Mouse (Mus musculus): ENCODE measurements around the gene Zfp324.

Zfp324 gene

GRCm38 (mm10) chr7:12966104-12966845, 637 bp downstream of the Zfp324 start:
- DNase-seq (ENCODE audit: low read depth, low spot score), result peak; percentile 35

- DNase-seq (ENCODE audit: low read depth, low spot score), result no peak
These were observed 5.3 kb downstream of the Zfp324 start for GRCm38 (mm10) chr7:12970906-12971305.

DNA sequence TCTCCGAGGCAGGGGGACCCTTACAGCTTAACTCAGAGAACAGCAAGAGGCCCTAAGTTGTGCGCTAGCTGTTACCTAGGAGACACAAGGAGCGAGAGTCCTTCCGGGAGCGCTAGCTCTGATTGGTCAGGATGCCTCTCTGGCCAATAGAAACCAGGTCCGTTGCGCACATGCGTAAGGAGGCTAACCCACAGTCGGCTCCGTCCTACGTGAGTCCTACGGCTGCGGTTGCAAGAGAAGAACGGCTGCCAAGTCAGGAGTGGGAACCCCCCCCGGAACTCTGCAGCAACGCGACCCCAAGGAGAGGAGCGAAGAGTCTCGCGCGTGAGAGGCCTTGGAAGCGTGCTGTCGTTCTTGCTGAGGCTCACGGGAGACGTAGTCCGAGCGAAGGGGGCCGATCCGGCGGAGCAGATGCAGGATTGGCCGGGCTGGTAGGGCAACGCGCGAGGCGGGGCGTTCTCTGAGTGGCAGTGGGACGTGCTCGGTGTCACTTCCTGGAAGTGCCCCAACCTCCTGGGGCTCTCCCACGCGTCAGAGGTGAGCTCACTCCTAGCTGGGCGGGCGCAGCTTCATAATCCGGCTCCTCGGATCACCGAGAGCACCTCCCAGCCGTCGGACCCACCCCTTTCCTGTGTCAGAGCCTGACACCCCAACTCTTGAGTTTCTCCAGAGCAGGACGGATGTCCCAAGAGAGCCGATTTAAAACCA, 12.2 kb downstream of the Zfp324 start, which contains the start of gene Zfp446:
Gene Zfp446 (plus strand): TSS at position 167 of the 708 bp plus-strand sequence.
- DNase-seq (ENCODE audit: low read depth, low spot score), result peak; percentile 96

DNA sequence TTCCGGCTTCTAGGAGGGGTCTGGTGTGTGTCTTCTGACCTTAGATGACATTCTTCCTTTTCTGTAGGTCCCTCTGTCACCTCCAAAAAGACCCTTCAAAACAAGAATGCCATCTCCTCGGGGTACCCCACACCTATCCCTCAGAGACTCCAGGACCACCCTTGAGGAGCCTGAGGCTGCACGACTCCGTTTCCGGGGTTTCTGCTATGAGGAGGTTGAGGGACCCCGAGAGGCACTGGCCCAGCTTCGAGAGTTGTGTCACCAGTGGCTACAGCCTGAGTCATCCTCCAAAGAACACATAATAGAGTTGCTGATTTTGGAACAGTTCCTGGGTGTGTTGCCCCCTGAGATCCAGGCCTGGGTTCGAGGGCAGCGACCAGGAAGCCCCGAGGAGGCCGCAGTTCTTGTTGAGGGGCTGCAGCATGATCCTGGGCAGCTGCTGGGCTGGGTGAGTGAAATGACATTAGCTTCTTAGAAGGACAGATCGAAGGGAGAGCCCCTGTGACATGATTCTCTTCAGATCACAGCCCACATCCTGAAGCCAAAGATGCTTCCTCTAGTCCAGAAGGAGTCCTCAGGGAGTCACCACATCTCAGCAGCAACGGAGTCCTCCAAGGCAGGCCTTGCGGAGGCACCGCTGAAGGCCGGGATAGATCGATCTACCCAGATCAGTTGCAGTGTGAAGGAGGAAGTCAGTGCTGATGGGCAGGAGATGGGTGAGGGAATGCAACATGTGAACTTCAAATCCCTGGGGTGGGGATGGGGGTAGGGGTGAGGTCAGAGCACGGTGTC, 13.5 kb downstream of the Zfp324 start:
- peak; percentile 2 for DNase-seq (ENCODE audit: low read depth, low spot score)

GRCm38 (mm10) chr7:12979776-12980175, 14.1 kb downstream of the Zfp324 start:
- no peak for DNase-seq (ENCODE audit: low read depth, low spot score)

GRCm38 (mm10) chr7:12980291-12980690, 14.7 kb downstream of the Zfp324 start:
- DNase-seq (ENCODE audit: low read depth, low spot score), result no peak

DNA sequence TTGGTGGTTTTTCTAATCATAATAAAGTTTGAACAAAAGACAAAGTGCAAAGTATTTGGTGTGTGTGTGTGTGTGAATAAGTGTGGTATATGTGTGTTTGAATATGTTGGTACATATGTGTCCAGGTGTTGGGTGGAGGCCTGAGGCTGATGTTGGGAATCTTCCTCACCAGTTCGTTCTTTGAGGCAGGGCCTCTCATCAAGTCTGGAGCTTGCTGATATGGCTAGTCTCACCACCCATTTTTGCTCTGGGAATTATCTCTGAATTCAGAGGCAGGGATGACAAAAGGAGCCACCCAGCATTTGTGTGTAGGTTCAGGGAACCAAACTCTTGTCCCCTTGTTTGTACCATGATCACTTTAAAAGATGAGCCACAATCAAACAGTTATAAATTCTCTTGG, 20.1 kb downstream of the Zfp324 start:
- no peak for DNase-seq (ENCODE audit: low read depth, low spot score)

- no peak for DNase-seq (ENCODE audit: low read depth, low spot score)
These were observed 21.3 kb downstream of the Zfp324 start for GRCm38 (mm10) chr7:12986906-12987305.

GRCm38 (mm10) chr7:12987409-12988189, 22.0 kb downstream of the Zfp324 start:
- DNase-seq (ENCODE audit: low read depth, low spot score), result no peak

DNA sequence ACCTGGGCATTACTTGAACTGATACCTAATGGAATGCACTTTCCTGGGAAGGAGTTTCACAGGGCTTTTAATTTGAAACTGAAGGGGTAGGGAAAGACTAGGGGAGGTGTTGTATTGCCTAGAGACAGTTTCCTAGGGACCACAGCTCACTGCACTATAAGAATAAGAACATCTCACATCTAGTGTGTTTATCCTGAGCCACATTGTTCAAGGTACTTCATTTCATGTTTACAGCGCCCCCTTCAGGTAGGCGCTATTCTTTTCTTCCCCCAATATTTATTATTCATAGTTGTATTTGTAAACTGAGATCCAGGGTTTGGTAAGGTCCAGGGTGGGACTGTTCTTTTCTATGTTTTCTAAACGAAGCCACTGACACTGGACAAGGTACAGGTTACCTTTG, 26.6 kb downstream of the Zfp324 start:
- DNase-seq (ENCODE audit: low read depth, low spot score), result peak; percentile 29

DNA sequence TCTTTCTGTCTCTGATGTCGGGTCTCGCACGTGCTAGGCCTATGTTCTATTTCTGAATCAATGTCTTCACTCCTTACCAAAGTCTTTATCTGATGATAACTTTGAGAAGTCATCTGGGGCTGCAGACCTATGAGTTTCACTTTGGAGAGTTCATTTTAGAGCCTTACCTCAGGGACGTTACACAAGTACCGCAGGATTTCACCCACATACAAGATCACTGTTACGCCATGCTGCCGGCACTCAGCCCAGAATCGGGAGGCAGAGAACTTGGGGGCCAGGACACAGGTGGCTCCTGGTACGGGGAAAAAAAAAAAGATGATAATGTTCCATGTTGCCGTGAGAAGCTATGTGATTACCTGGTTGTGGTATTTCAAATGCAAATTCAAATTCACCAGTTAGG, 27.5 kb downstream of the Zfp324 start:
- DNase-seq (ENCODE audit: low read depth, low spot score), result no peak

GRCm38 (mm10) chr7:12995862-12996261, 30.2 kb downstream of the Zfp324 start:
- no peak for DNase-seq (ENCODE audit: low read depth, low spot score)

DNA sequence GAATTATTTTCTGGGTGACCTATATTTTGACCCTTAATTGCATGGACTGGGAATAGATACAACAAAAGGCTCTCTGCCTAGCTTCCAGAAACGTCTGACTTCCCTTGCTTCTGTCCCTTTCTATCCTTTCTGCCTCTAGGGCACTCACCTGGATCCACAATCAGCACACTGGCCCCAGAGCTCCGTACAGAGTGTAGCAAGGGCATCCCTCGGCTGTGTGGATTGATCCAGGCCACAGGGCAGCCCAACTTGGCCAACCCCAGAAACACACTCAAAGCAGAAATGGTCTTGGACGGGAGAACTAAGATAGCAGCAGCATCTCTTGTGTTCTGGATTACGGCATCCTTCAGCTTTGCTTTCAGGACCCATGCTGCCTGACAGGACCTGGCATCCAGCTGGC, 31.6 kb downstream of the Zfp324 start:
- no peak for DNase-seq (ENCODE audit: low read depth, low spot score)

DNA sequence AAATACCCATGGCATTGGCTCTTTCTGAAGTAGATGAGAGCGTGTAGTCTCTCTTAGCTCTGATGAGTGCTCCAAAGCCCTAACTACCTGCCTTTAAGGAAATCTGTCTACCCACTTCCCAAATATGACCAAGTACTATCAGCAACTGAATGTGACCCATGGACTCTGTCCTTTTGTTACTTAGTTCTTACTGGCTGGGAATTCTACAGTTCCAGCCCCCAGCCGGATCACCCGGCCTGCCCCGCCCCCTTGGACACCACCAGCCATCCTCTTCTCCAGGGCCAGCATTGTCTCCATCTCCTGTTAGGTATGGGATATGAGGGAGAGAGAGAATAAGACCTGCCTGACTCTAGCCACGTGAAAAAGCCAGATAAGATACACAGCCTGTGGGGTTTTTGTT, 32.4 kb downstream of the Zfp324 start, which contains the start of gene Slc27a5:
Gene Slc27a5 (minus strand): TSS at position 140 of the 400 bp plus-strand sequence.
- DNase-seq (ENCODE audit: low read depth, low spot score), result no peak

GRCm38 (mm10) chr7:12998851-12999250, 33.2 kb downstream of the Zfp324 start, which contains the start of gene Trim28:
Gene Trim28, plus strand, starts transcription at chr7:12999114.
- DNase-seq (ENCODE audit: low read depth, low spot score), result no peak

- DNase-seq (ENCODE audit: low read depth, low spot score), result no peak
These were observed 35.9 kb downstream of the Zfp324 start for GRCm38 (mm10) chr7:13001584-13001983.

- DNase-seq (ENCODE audit: low read depth, low spot score), result no peak
These were observed 37.7 kb downstream of the Zfp324 start for GRCm38 (mm10) chr7:13003380-13003779.

DNA sequence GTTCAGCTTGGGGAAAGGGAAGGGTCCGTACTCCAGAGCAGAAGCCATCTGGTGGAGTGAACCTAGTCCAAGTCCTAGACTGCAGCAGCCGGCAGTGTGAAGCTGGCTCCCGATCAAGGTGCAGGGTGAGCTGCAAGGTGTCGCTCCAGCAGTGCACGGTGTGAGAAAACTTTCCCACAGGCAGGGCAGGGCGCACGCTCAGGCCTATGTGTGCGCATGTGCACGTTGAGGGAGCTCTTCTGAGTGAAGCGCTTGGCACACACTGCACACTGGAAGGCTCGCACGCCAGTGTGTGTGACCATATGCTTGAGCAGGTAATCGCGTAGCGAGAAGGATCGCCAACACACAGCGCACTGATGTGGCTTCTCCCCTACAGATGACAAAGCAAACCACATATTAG, 40.4 kb downstream of the Zfp324 start:
- no peak for DNase-seq (ENCODE audit: low read depth, low spot score)

- no peak for DNase-seq (ENCODE audit: low read depth, low spot score)
These were observed 40.9 kb downstream of the Zfp324 start for GRCm38 (mm10) chr7:13006531-13006930.

DNA sequence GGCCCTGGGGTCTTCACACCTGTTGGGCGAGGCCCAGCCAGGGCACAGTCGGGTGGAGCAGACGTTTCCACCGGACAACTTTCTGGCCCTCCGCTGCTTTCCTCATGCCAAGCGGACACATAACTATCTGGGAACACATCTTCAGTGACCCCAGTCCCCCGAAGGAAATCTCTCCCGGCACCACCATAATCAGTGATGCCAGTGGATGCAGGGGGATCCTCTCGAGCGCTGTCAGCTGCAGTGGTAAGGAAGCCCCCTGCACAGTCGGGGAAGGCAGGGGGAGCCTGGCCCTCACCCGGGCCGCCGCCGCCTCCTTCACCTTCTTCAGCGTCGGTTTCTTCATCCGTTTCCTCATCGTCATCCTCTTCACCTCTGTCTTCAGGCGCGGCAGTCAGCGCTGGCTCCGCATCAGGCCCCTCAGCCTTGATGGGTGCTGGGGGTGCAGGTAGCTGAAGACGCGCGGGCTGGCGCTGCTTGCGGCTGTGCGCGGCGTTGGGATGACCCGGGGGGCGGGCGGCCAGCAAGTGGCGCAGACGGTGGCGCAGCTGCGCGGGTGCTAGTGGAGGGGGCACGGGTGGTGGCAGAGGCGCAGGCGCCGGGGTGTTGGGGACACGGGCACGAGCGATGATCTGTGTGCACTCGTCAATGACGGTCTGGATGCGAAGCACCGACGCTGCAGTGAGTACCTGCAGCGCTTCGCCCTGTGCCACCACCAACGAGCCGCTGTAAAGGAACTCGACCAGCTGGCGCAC, 41.9 kb downstream of the Zfp324 start:
- no peak for DNase-seq (ENCODE audit: low read depth, low spot score)
